Mouse (Mus musculus) CH12F3 (cell line): ENCODE data around the gene Bcl3.

ENCODE experiments used
- in situ Hi-C: fragments of 300-500 bp; cut with MboI; formaldehyde crosslinking; loops from 2 replicates; pipeline ENCODE4 v1.14.3; 2020; ENCODE audit warnings: low sequenced_read_pairs

The Bcl3 gene

GRCm38 (mm10) chr7:19770984-19771391, 51.6 kb downstream of the Bcl3 start, which contains the start of gene Bcam:
TSS of gene Bcam (minus strand) at chr7:19771016.
- in situ Hi-C loops: no loop called here

GRCm38 (mm10) chr7:19770375-19770754, 52.2 kb downstream of the Bcl3 start:
- in situ Hi-C loops: no loop called here

- in situ Hi-C loops: no loop called here
Observed at GRCm38 (mm10) chr7:19769434-19770374, 52.9 kb downstream of the Bcl3 start.

- in situ Hi-C loops: no loop called here
Observed at GRCm38 (mm10) chr7:19769001-19769400, 53.6 kb downstream of the Bcl3 start.

- in situ Hi-C loops: no loop called here
Observed at GRCm38 (mm10) chr7:19768251-19768650, 54.3 kb downstream of the Bcl3 start.

GRCm38 (mm10) chr7:19764581-19764980, 58.0 kb downstream of the Bcl3 start:
- in situ Hi-C loops: no loop called here

DNA sequence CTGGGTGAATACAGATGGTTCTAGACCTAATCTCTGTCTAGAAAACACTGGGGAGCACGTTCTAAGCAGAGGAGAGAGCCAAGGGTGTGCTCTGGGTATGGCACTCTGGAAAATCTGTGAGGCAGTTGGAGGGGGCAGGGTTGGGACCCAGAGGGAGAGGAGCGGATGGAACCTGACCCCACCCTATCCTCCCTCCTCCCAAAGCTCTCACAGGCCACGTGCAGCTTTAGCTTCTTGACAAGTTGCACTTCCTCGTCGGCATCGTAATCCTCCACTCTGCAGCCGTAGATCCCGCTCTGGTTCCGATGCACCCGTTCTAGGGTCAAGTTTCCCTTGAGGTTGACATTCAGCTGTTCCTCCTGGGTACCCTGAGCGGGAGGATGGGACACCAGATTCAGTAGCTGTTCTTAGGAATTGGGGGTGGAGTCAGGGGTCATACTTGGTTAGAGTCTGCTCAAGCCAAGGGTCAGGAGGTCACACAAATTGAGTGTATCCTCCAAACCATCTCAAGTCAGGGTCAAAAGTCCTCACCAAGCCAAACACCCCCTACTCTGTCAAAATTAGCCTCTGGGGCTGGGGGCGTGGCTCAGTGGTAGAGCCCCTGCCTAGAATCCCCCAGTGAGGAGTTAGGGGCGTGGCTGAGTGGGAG, 58.6 kb downstream of the Bcl3 start:
- in situ Hi-C loops: no loop called here

DNA sequence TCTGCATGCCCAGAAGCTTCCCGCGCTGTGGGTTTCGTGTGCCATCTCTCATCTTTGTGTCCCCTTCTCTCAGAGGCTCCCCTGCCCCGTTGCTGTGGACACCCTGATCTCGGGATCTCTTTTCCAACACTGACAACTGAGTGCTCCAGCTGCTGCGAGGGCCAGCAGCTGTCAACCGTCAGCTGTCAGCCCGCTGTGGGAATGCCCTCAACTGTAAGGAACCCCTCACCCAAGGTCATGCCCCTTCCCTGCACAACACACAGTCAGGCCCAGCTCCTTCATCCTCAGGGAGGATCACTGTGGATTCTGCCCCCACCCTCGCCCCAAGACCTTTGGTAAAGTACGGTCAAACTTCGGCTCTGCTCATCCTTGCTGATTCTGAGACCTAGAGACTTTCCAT, 60.3 kb downstream of the Bcl3 start:
- in situ Hi-C loops: no loop called here

DNA sequence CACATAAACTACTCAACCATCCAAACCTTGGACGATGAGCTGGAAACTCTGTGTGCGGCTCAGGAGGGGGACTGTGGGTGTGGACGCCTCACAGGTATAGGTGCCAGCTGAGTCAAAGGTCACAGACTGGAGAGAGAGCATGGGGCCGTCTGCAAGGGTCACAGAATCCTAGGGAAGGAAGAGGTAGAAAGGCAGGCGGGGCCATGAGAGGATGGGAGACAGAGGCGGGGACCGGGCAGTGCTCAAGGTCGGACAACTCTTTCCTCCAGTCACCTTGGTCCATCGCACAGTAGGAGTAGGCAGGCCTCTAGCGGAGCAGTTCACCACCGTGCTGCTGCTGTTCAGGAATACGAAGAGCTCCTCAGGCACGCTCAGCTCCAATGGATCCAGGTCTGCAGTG, 62.5 kb downstream of the Bcl3 start:
- in situ Hi-C loops: no loop called here

- in situ Hi-C loops: no loop called here
Observed at GRCm38 (mm10) chr7:19758623-19759022, 63.9 kb downstream of the Bcl3 start.
